In genomic region chr5:41744898-41745780, GRCm38 (mm10) we compare ENCODE assay signal across 23 mouse cellular contexts. TPM values are rescaled to one million over a fixed set of nuclear protein-coding genes. Genes with fewer than 3 reads are reported as not detected.
DNase-seq lines count a peak whose midpoint lies in the region; ATAC-seq and TF ChIP-seq lines count a peak whose summit lies in the region.
"Had no signal": no experiment of that assay in that cellular context is flagged by ENCODE, and none has a peak within 500 bp of the region (broad histone marks: within the 10 kb centered on the region; RNA-seq: fewer than 3 reads in every experiment).

No protein-coding gene starts in this region.

- H3K36me3 ChIP-seq in hindbrain, embryonic 11.5 days (ENCODE audit: control insufficient read depth, insufficient read depth, low read length): no peaks in the 10 kb centered on the region
- H3K36me3 ChIP-seq in hindbrain, embryonic 14.5 days (replicated peaks; ENCODE audit: control insufficient read depth, insufficient read depth): no peaks in the 10 kb centered on the region
- no peaks in the 10 kb centered on the region for H3K36me3 ChIP-seq in midbrain, embryonic 11.5 days (ENCODE audit: control insufficient read depth, insufficient read depth, low read length)
- no peaks in the 10 kb centered on the region for H3K36me3 ChIP-seq in midbrain, postnatal 0 days (ENCODE audit: insufficient read depth, low read length)
- no peaks in the 10 kb centered on the region for H3K36me3 ChIP-seq in embryonic facial prominence, embryonic 11.5 days (replicated peaks; ENCODE audit: control insufficient read depth, insufficient read depth, low read depth, low read length)
- no peaks in the 10 kb centered on the region for H3K36me3 ChIP-seq in neural tube, embryonic 12.5 days
- no peaks in the 10 kb centered on the region for H3K36me3 ChIP-seq in liver, postnatal 0 days (replicated peaks; ENCODE audit: insufficient read depth, low read length)
- H3K36me3 ChIP-seq: embryonic facial prominence, embryonic 13.5 days had no signal

- DNase-seq in hindbrain, embryonic 11.5 days (ENCODE audit: low spot score): no peak
- DNase-seq in hindbrain, embryonic 14.5 days (ENCODE audit: low spot score): no peak
- peak; percentile 88 for DNase-seq in midbrain, embryonic 11.5 days (ENCODE audit: low spot score, missing footprints)
- no peak for DNase-seq in midbrain, postnatal 0 days (ENCODE audit: low spot score)
- no peak for DNase-seq in embryonic facial prominence, embryonic 11.5 days (ENCODE audit: low spot score)
- no peak for DNase-seq in liver, postnatal 0 days
- DNase-seq: B cell, adult 2 months; cerebellum, adult 18-20 months; gastrocnemius, postnatal 10 days; heart, adult 2 months; heart, postnatal 36 days; kidney, adult 9 months; lung, adult 18-20 months; midbrain, embryonic 14.5 days; right cerebral cortex, adult 18-20 months had no signal

- no peaks in the 10 kb centered on the region for H3K4me1 ChIP-seq in hindbrain, embryonic 11.5 days (replicated peaks; ENCODE audit: control insufficient read depth, insufficient read depth, low read length)
- H3K4me1 ChIP-seq in hindbrain, embryonic 14.5 days (replicated peaks; ENCODE audit: control insufficient read depth, insufficient read depth, low read length): no peaks in the 10 kb centered on the region
- no peaks in the 10 kb centered on the region for H3K4me1 ChIP-seq in midbrain, embryonic 11.5 days (ENCODE audit: control insufficient read depth, insufficient read depth, low read length)
- no peaks in the 10 kb centered on the region for H3K4me1 ChIP-seq in midbrain, postnatal 0 days (ENCODE audit: insufficient read depth, low read length)
- H3K4me1 ChIP-seq in embryonic facial prominence, embryonic 11.5 days (ENCODE audit: control insufficient read depth, insufficient read depth, low read length): no peaks in the 10 kb centered on the region
- H3K4me1 ChIP-seq in neural tube, embryonic 12.5 days: no peaks in the 10 kb centered on the region
- H3K4me1 ChIP-seq in liver, postnatal 0 days (ENCODE audit: insufficient read depth): no peaks in the 10 kb centered on the region
- H3K4me1 ChIP-seq: embryonic facial prominence, embryonic 13.5 days had no signal

- peaks cover 55% of the 10 kb centered on the region for H3K27me3 ChIP-seq in hindbrain, embryonic 11.5 days (ENCODE audit: control insufficient read depth, insufficient read depth, low read length)
- peaks cover 74% of the 10 kb centered on the region for H3K27me3 ChIP-seq in hindbrain, embryonic 14.5 days (ENCODE audit: control insufficient read depth, insufficient read depth, low read length)
- H3K27me3 ChIP-seq in midbrain, embryonic 11.5 days (ENCODE audit: control insufficient read depth, insufficient read depth, low read length): peaks cover 53% of the 10 kb centered on the region
- H3K27me3 ChIP-seq in midbrain, postnatal 0 days (ENCODE audit: insufficient read depth, low read length): peaks cover 53% of the 10 kb centered on the region
- peaks cover 44% of the 10 kb centered on the region for H3K27me3 ChIP-seq in embryonic facial prominence, embryonic 11.5 days (ENCODE audit: control insufficient read depth, insufficient read depth, low read length)
- peaks cover 69% of the 10 kb centered on the region for H3K27me3 ChIP-seq in neural tube, embryonic 12.5 days (replicated peaks)
- H3K27me3 ChIP-seq in liver, postnatal 0 days (ENCODE audit: insufficient read depth, low read length): peaks cover 42% of the 10 kb centered on the region; the same call in 1 of the 2 replicates

- no peak overlapping the region for H3K27ac ChIP-seq in hindbrain, embryonic 11.5 days (ENCODE audit: low read depth, low read length)
- no peak overlapping the region for H3K27ac ChIP-seq in hindbrain, embryonic 14.5 days
- H3K27ac ChIP-seq in midbrain, embryonic 11.5 days (ENCODE audit: low read depth, low read length): no peak overlapping the region
- no peak overlapping the region for H3K27ac ChIP-seq in midbrain, postnatal 0 days (ENCODE audit: low read depth, low read length)
- H3K27ac ChIP-seq in embryonic facial prominence, embryonic 11.5 days (replicated peaks; ENCODE audit: low read depth, low read length): no peak overlapping the region
- no peak overlapping the region for H3K27ac ChIP-seq in neural tube, embryonic 12.5 days
- no peak overlapping the region for H3K27ac ChIP-seq in liver, postnatal 0 days (ENCODE audit: low read depth)
- H3K27ac ChIP-seq: embryonic facial prominence, embryonic 13.5 days; heart, adult 2 months had no signal

- TF ChIP-seq CTCF in midbrain, postnatal 0 days (IDR thresholded peaks at IDR 0.05): no peak
- TF ChIP-seq CTCF in liver, postnatal 0 days (IDR thresholded peaks at IDR 0.05; ENCODE audit: low read depth): no peak

- TF ChIP-seq EP300 in liver, postnatal 0 days (IDR thresholded peaks at IDR 0.05; ENCODE audit: low read depth): no peak

- H3K4me3 ChIP-seq in hindbrain, embryonic 11.5 days (ENCODE audit: low read depth, low read length): no peak overlapping the region
- no peak overlapping the region for H3K4me3 ChIP-seq in hindbrain, embryonic 14.5 days (replicated peaks; ENCODE audit: low read length)
- no peak overlapping the region for H3K4me3 ChIP-seq in midbrain, embryonic 11.5 days (ENCODE audit: low read depth, low read length)
- H3K4me3 ChIP-seq in midbrain, postnatal 0 days (ENCODE audit: low read depth, low read length): no peak overlapping the region
- H3K4me3 ChIP-seq in embryonic facial prominence, embryonic 11.5 days (ENCODE audit: low read depth, low read length): no peak overlapping the region
- no peak overlapping the region for H3K4me3 ChIP-seq in neural tube, embryonic 12.5 days
- H3K4me3 ChIP-seq in liver, postnatal 0 days (ENCODE audit: low read depth, low read length): no peak overlapping the region
- H3K4me3 ChIP-seq: embryonic facial prominence, embryonic 13.5 days; heart, adult 2 months had no signal

- ATAC-seq in hindbrain, embryonic 11.5 days (ENCODE audit: low FRiP score): peak; percentile 53
- ATAC-seq in hindbrain, embryonic 14.5 days (ENCODE audit: low FRiP score): no peak
- peak; percentile 59 for ATAC-seq in midbrain, embryonic 11.5 days (ENCODE audit: low FRiP score)
- no peak for ATAC-seq in midbrain, postnatal 0 days (ENCODE audit: low FRiP score)
- ATAC-seq in embryonic facial prominence, embryonic 11.5 days (replicated peaks; ENCODE audit: insufficient number of reproducible peaks, low FRiP score, low TSS enrichment, low read depth): peak; percentile 47; the same call in 1 of the 2 replicates
- ATAC-seq in neural tube, embryonic 12.5 days (ENCODE audit: low FRiP score, low read depth): peak; percentile 46
- no peak for ATAC-seq in liver, postnatal 0 days

- H3K4me2 ChIP-seq in hindbrain, embryonic 11.5 days (replicated peaks; ENCODE audit: low read depth, low read length): no peak overlapping the region
- H3K4me2 ChIP-seq in hindbrain, embryonic 14.5 days (replicated peaks): no peak overlapping the region
- H3K4me2 ChIP-seq in midbrain, embryonic 11.5 days: no peak overlapping the region
- no peak overlapping the region for H3K4me2 ChIP-seq in midbrain, postnatal 0 days (ENCODE audit: low read depth, low read length, poor library complexity, severe bottlenecking)
- H3K4me2 ChIP-seq in embryonic facial prominence, embryonic 11.5 days (ENCODE audit: low read depth, low read length): no peak overlapping the region
- H3K4me2 ChIP-seq in neural tube, embryonic 12.5 days (replicated peaks): no peak overlapping the region
- no peak overlapping the region for H3K4me2 ChIP-seq in liver, postnatal 0 days (ENCODE audit: low read depth, low read length)
- H3K4me2 ChIP-seq: embryonic facial prominence, embryonic 13.5 days had no signal

- H3K9ac ChIP-seq in hindbrain, embryonic 11.5 days (ENCODE audit: low read depth, low read length): no peak overlapping the region
- no peak overlapping the region for H3K9ac ChIP-seq in hindbrain, embryonic 14.5 days
- H3K9ac ChIP-seq in midbrain, embryonic 11.5 days (ENCODE audit: low read length): no peak overlapping the region
- H3K9ac ChIP-seq in midbrain, postnatal 0 days (replicated peaks; ENCODE audit: low read length, poor library complexity, severe bottlenecking): no peak overlapping the region
- no peak overlapping the region for H3K9ac ChIP-seq in embryonic facial prominence, embryonic 11.5 days (replicated peaks; ENCODE audit: low read length)
- no peak overlapping the region for H3K9ac ChIP-seq in neural tube, embryonic 12.5 days
- no peak overlapping the region for H3K9ac ChIP-seq in liver, postnatal 0 days (replicated peaks)
- H3K9ac ChIP-seq: embryonic facial prominence, embryonic 13.5 days had no signal

- WGBS in hindbrain, embryonic 11.5 days: 2% methylated on average over 12 of the region's 15 CpGs
- WGBS in hindbrain, embryonic 14.5 days: 2% methylated on average over 11 of the region's 15 CpGs
- WGBS in midbrain, embryonic 11.5 days: 2% methylated on average over 12 of the region's 15 CpGs
- WGBS in midbrain, postnatal 0 days: 8% methylated on average over 10 of the region's 15 CpGs
- 3% methylated on average over 13 of the region's 15 CpGs for WGBS in embryonic facial prominence, embryonic 11.5 days
- WGBS in neural tube, embryonic 12.5 days: 3% methylated on average over 12 of the region's 15 CpGs
- 8% methylated on average over 12 of the region's 15 CpGs for WGBS in liver, postnatal 0 days (ENCODE audit: insufficient replicate concordance)

- H3K9me3 ChIP-seq in hindbrain, embryonic 11.5 days (ENCODE audit: control insufficient read depth, low read length): no peaks in the 10 kb centered on the region
- H3K9me3 ChIP-seq in hindbrain, embryonic 14.5 days (ENCODE audit: control insufficient read depth, low read length): no peaks in the 10 kb centered on the region
- H3K9me3 ChIP-seq in midbrain, embryonic 11.5 days (ENCODE audit: control insufficient read depth, low read length): no peaks in the 10 kb centered on the region
- no peaks in the 10 kb centered on the region for H3K9me3 ChIP-seq in midbrain, postnatal 0 days (ENCODE audit: low read length)
- H3K9me3 ChIP-seq in embryonic facial prominence, embryonic 11.5 days (replicated peaks; ENCODE audit: control insufficient read depth, low read length): no peaks in the 10 kb centered on the region
- H3K9me3 ChIP-seq in neural tube, embryonic 12.5 days: no peaks in the 10 kb centered on the region
- H3K9me3 ChIP-seq in liver, postnatal 0 days (ENCODE audit: low read length): no peaks in the 10 kb centered on the region
- H3K9me3 ChIP-seq: embryonic facial prominence, embryonic 13.5 days had no signal

RNA-seq across cellular contexts. Expression of gene Nkx3-2, which starts 19.2 kb away (rescaled TPM):
- 0.84 and 1.0 TPM in 2 replicates for polyA plus RNA-seq in hindbrain, embryonic 11.5 days (2014; fragmentation: Nextera tagmentation; extraction: Ambion mirVana)
- polyA plus RNA-seq in hindbrain, embryonic 14.5 days (2014; fragmentation: Nextera tagmentation; extraction: Ambion mirVana): not detected in 2 replicates
- 0.27 TPM in 1 of 2 replicates, not detected in the other for polyA plus RNA-seq in midbrain, embryonic 11.5 days (2014; fragmentation: Nextera tagmentation; extraction: Ambion mirVana)
- total RNA-seq in midbrain, postnatal 0 days (2014; rRNA removed): not detected in 2 replicates
- not detected in 2 replicates for polyA plus RNA-seq in midbrain, postnatal 0 days (2015; fragmentation: Nextera tagmentation; extraction: Ambion mirVana)
- 1.8 and 2.2 TPM in 2 replicates for polyA plus RNA-seq in embryonic facial prominence, embryonic 11.5 days (2014; fragmentation: Nextera tagmentation; extraction: Ambion mirVana)
- polyA plus RNA-seq in neural tube, embryonic 12.5 days (2016; fragmentation: Nextera tagmentation; extraction: Ambion mirVana): 2.1 and 4.0 TPM in 2 replicates
- polyA plus RNA-seq in liver, postnatal 0 days (2015; fragmentation: Nextera tagmentation; extraction: Ambion mirVana): not detected in 2 replicates
- total RNA-seq: adrenal gland, postnatal 4 days; heart, adult 2 months; heart, postnatal 36 days; layer of hippocampus, postnatal 25 days; left cerebral cortex, postnatal 10 days; liver, adult 2 months had no signal
- polyA plus RNA-seq: frontal cortex, adult 2 months; heart, embryonic 14.5 days; liver, adult 2 months; midbrain, embryonic 14.5 days had no signal

RNA-seq across cellular contexts. Expression of gene Rab28, which starts 37.2 kb away (rescaled TPM):
- polyA plus RNA-seq in hindbrain, embryonic 11.5 days (2014; fragmentation: Nextera tagmentation; extraction: Ambion mirVana): 94.7 and 99.6 TPM in 2 replicates
- 64.2 and 70.1 TPM in 2 replicates for polyA plus RNA-seq in hindbrain, embryonic 14.5 days (2014; fragmentation: Nextera tagmentation; extraction: Ambion mirVana)
- 98.2 and 108 TPM in 2 replicates for polyA plus RNA-seq in midbrain, embryonic 11.5 days (2014; fragmentation: Nextera tagmentation; extraction: Ambion mirVana)
- 51.4 and 60.7 TPM in 2 replicates for total RNA-seq in midbrain, postnatal 0 days (2014; rRNA removed)
- polyA plus RNA-seq in midbrain, postnatal 0 days (2015; fragmentation: Nextera tagmentation; extraction: Ambion mirVana): 39.6 and 43.4 TPM in 2 replicates
- 91.7 and 99.4 TPM in 2 replicates for polyA plus RNA-seq in embryonic facial prominence, embryonic 11.5 days (2014; fragmentation: Nextera tagmentation; extraction: Ambion mirVana)
- polyA plus RNA-seq in neural tube, embryonic 12.5 days (2016; fragmentation: Nextera tagmentation; extraction: Ambion mirVana): 82.3 and 86.2 TPM in 2 replicates
- 22.5 and 25.9 TPM in 2 replicates for polyA plus RNA-seq in liver, postnatal 0 days (2015; fragmentation: Nextera tagmentation; extraction: Ambion mirVana)

Comparison
In these comparisons a context has a peak if more than half of its experiments do, and no peak if none do; other contexts are left out.
1. ATAC-seq: peak in hindbrain, embryonic 11.5 days (single experiment), midbrain, embryonic 11.5 days (single experiment), embryonic facial prominence, embryonic 11.5 days (single experiment) and neural tube, embryonic 12.5 days (single experiment); none in hindbrain, embryonic 14.5 days (single experiment), midbrain, postnatal 0 days (single experiment) and liver, postnatal 0 days (single experiment).